Mouse (Mus musculus) forebrain, embryonic 16.5 days (tissue): Measurements from ENCODE around the gene Ecm2. TPM values are rescaled to one million over a fixed set of nuclear protein-coding genes. Genes with fewer than 3 reads are reported as not detected.

Experiments used
- ATAC-seq: fragments of 200-750 bp; cut with Nextera tagmentation; 2 replicates; pipeline ENCODE4 v1.8.0; 2017; ENCODE audit warnings: mild to moderate bottlenecking, moderate library complexity
- H3K27ac ChIP-seq: fragments of 300-500 bp; sonication (generic); 2 replicates; pipeline ENCODE4 v1.5.1; 2014; ENCODE audit warnings: low read length, control low read depth
- H3K27me3 ChIP-seq: fragments of 300-500 bp; sonication (generic); replicated peaks from 2 replicates; pipeline ENCODE4 v1.6.1; 2014; ENCODE audit warnings: low read length; ENCODE audit not compliant: control insufficient read depth, insufficient read depth
- H3K36me3 ChIP-seq: fragments of 300-500 bp; sonication (generic); 2 replicates; pipeline ENCODE4 v1.6.1; 2014; ENCODE audit not compliant: control insufficient read depth, insufficient read depth
- H3K4me1 ChIP-seq: fragments of 300-500 bp; sonication (generic); replicated peaks from 2 replicates; pipeline ENCODE4 v1.6.1; 2014; ENCODE audit warnings: low read length; ENCODE audit not compliant: control insufficient read depth, insufficient read depth
- H3K4me2 ChIP-seq: fragments of 300-500 bp; sonication (generic); 2 replicates; pipeline ENCODE4 v1.6.1; 2014; ENCODE audit warnings: mild to moderate bottlenecking, low read length, control low read depth
- H3K4me3 ChIP-seq: fragments of 300-500 bp; sonication (generic); replicated peaks from 2 replicates; pipeline ENCODE4 v1.5.1; 2014; ENCODE audit warnings: mild to moderate bottlenecking, low read length, control low read depth
- H3K9ac ChIP-seq: fragments of 300-500 bp; sonication (generic); replicated peaks from 2 replicates; pipeline ENCODE4 v1.6.1; 2014; ENCODE audit warnings: low read depth, low read length, control low read depth
- H3K9me3 ChIP-seq: fragments of 300-500 bp; sonication (generic); 2 replicates; pipeline ENCODE4 v1.6.1; 2016; ENCODE audit warnings: low read length; ENCODE audit not compliant: control insufficient read depth
- WGBS: fragments of 180-500 bp; shearing (Covaris S2); extraction: QIAGEN DNeasy Blood & Tissue Kit; methylation state at CpG from one replicate; pipeline ENCODE4 v1.1.7; 2014; 5-methylcytosine and 5-hydroxymethylcytosine counted together
- polyA plus RNA-seq: library from polyadenylated mRNA; unstranded; fragments of >200 nt; fragmentation: Nextera tagmentation; extraction: Ambion mirVana; gene quantifications from 2 replicates; pipeline ENCODE4 v1.2.1, GENCODE M21; 2015

The Ecm2 gene
- polyA plus RNA-seq, result 1.5 and 1.6 TPM in 2 replicates

GRCm38 (mm10) chr13:49504510-49504909, at the start of gene Ecm2:
Gene Ecm2, plus strand, starts transcription at chr13:49504810.
- WGBS, result 46% methylated on average over 4 of the region's 4 CpGs
- H3K36me3 ChIP-seq, result no peaks in the 10 kb centered on the region
- no peaks in the 10 kb centered on the region for H3K4me1 ChIP-seq
- no peak for ATAC-seq
- no peaks in the 10 kb centered on the region for H3K9me3 ChIP-seq
- no peak within 1 kb of the TSS for H3K4me3 ChIP-seq
- H3K27me3 ChIP-seq, result no peaks in the 10 kb centered on the region
- no peak within 1 kb of the TSS for H3K27ac ChIP-seq
- H3K9ac ChIP-seq, result no peak within 1 kb of the TSS
- no peak within 1 kb of the TSS for H3K4me2 ChIP-seq

- Histone ChIP-seq H3K27ac (no peak overlapping the region), H3K36me3 (peaks cover 10% of the 10 kb centered on the region; the same call in 1 of the 2 replicates), H3K27me3 (no peaks in the 10 kb centered on the region), H3K4me3 (no peak overlapping the region), H3K4me1 (no peaks in the 10 kb centered on the region), H3K9ac (no peak overlapping the region), H3K4me2 (no peak overlapping the region), H3K9me3 (no peaks in the 10 kb centered on the region)
- ATAC-seq, result no peak
- WGBS, result 95% methylated on average over 4 of the region's 4 CpGs
Observed at GRCm38 (mm10) chr13:49460276-49460675, 44.3 kb upstream of the Ecm2 start.

GRCm38 (mm10) chr13:49460692-49461414, 43.8 kb upstream of the Ecm2 start:
- no peaks in the 10 kb centered on the region for H3K27me3 ChIP-seq
- H3K27ac ChIP-seq, result no peak overlapping the region
- peaks cover 12% of the 10 kb centered on the region; the same call in 1 of the 2 replicates for H3K36me3 ChIP-seq
- no peaks in the 10 kb centered on the region for H3K9me3 ChIP-seq
- no peak for ATAC-seq
- H3K4me1 ChIP-seq, result no peaks in the 10 kb centered on the region
- no peak overlapping the region for H3K9ac ChIP-seq
- WGBS, result 81% methylated on average over 5 of the region's 5 CpGs
- no peak overlapping the region for H3K4me3 ChIP-seq
- no peak overlapping the region for H3K4me2 ChIP-seq

- 90% methylated on average over 15 of the region's 15 CpGs for WGBS
- Histone ChIP-seq H3K4me1 (no peaks in the 10 kb centered on the region), H3K36me3 (peaks cover 12% of the 10 kb centered on the region; the same call in 1 of the 2 replicates)
Observed at GRCm38 (mm10) chr13:49461458-49462132, 43.0 kb upstream of the Ecm2 start.

GRCm38 (mm10) chr13:49462921-49463320, 41.7 kb upstream of the Ecm2 start:
- no peak overlapping the region for H3K9ac ChIP-seq
- no peaks in the 10 kb centered on the region for H3K4me1 ChIP-seq
- ATAC-seq, result no peak
- H3K36me3 ChIP-seq, result peaks cover 12% of the 10 kb centered on the region; the same call in 1 of the 2 replicates
- no peaks in the 10 kb centered on the region for H3K9me3 ChIP-seq
- H3K4me2 ChIP-seq, result no peak overlapping the region
- no peak overlapping the region for H3K27ac ChIP-seq
- H3K4me3 ChIP-seq, result no peak overlapping the region
- H3K27me3 ChIP-seq, result no peaks in the 10 kb centered on the region
- 97% methylated on average over 2 of the region's 2 CpGs for WGBS

More at GRCm38 (mm10) chr13:49461458-49462132, 43.0 kb upstream of the Ecm2 start:
- Histone ChIP-seq H3K9me3 (no peaks in the 10 kb centered on the region), H3K4me3 (no peak overlapping the region), H3K27me3 (no peaks in the 10 kb centered on the region), H3K27ac (no peak overlapping the region), H3K9ac (no peak overlapping the region), H3K4me2 (no peak overlapping the region)
- ATAC-seq, result no peak

GRCm38 (mm10) chr13:49465875-49466274, 38.7 kb upstream of the Ecm2 start:
- no peaks in the 10 kb centered on the region for H3K27me3 ChIP-seq
- ATAC-seq, result no peak
- no peaks in the 10 kb centered on the region for H3K9me3 ChIP-seq
- H3K4me3 ChIP-seq, result no peak overlapping the region
- no peak overlapping the region for H3K9ac ChIP-seq
- H3K36me3 ChIP-seq, result peaks cover 12% of the 10 kb centered on the region; the same call in 1 of the 2 replicates
- no peak overlapping the region for H3K4me2 ChIP-seq
- WGBS, result 95% methylated on average over 4 of the region's 4 CpGs
- no peak overlapping the region for H3K27ac ChIP-seq
- H3K4me1 ChIP-seq, result no peaks in the 10 kb centered on the region

GRCm38 (mm10) chr13:49466393-49467075, 38.1 kb upstream of the Ecm2 start:
- WGBS, result 84% methylated on average over 11 of the region's 11 CpGs
- H3K27ac ChIP-seq, result no peak overlapping the region
- H3K9me3 ChIP-seq, result no peaks in the 10 kb centered on the region
- ATAC-seq, result no peak
- H3K4me3 ChIP-seq, result no peak overlapping the region
- H3K27me3 ChIP-seq, result no peaks in the 10 kb centered on the region
- no peak overlapping the region for H3K9ac ChIP-seq
- H3K4me2 ChIP-seq, result no peak overlapping the region
- peaks cover 10% of the 10 kb centered on the region; the same call in 1 of the 2 replicates for H3K36me3 ChIP-seq
- H3K4me1 ChIP-seq, result no peaks in the 10 kb centered on the region

- no peak overlapping the region for H3K27ac ChIP-seq
- H3K36me3 ChIP-seq, result peaks cover 7% of the 10 kb centered on the region; the same call in 1 of the 2 replicates
- H3K4me2 ChIP-seq, result no peak overlapping the region
- ATAC-seq, result no peak
- no peaks in the 10 kb centered on the region for H3K4me1 ChIP-seq
- no peaks in the 10 kb centered on the region for H3K9me3 ChIP-seq
- no peak overlapping the region for H3K9ac ChIP-seq
- H3K27me3 ChIP-seq, result no peaks in the 10 kb centered on the region
- 84% methylated on average over 2 of the region's 2 CpGs for WGBS
- H3K4me3 ChIP-seq, result no peak overlapping the region
Observed at GRCm38 (mm10) chr13:49467585-49467984, 37.0 kb upstream of the Ecm2 start.

GRCm38 (mm10) chr13:49469002-49469401, 35.6 kb upstream of the Ecm2 start:
- H3K4me1 ChIP-seq, result no peaks in the 10 kb centered on the region

More at GRCm38 (mm10) chr13:49469002-49469401, 35.6 kb upstream of the Ecm2 start:
- no peak overlapping the region for H3K4me3 ChIP-seq
- WGBS, result 84% methylated on average over 5 of the region's 5 CpGs
- H3K27me3 ChIP-seq, result no peaks in the 10 kb centered on the region
- no peaks in the 10 kb centered on the region for H3K9me3 ChIP-seq
- no peak overlapping the region for H3K27ac ChIP-seq
- H3K36me3 ChIP-seq, result peaks cover 7% of the 10 kb centered on the region; the same call in 1 of the 2 replicates
- no peak overlapping the region for H3K9ac ChIP-seq
- ATAC-seq, result no peak
- H3K4me2 ChIP-seq, result no peak overlapping the region
